Mouse (Mus musculus) heart, embryonic 12.5 days (tissue): Measurements from ENCODE around the gene Scd1. TPM values are rescaled to one million over a fixed set of nuclear protein-coding genes. Genes with fewer than 3 reads are reported as not detected.

Experiments used
- ATAC-seq: fragments of 200-750 bp; cut with Nextera tagmentation; 2 replicates; pipeline ENCODE4 v1.8.0; 2017; ENCODE audit warnings: moderate TSS enrichment, moderate library complexity; ENCODE audit not compliant: insufficient number of reproducible peaks, low FRiP score
- H3K27ac ChIP-seq: fragments of 300-500 bp; sonication (generic); 2 replicates; pipeline ENCODE4 v1.5.1; 2016; ENCODE audit warnings: mild to moderate bottlenecking, moderate library complexity; ENCODE audit not compliant: poor library complexity, severe bottlenecking
- H3K27me3 ChIP-seq: fragments of 300-500 bp; sonication (generic); replicated peaks from 2 replicates; pipeline ENCODE4 v1.6.1; 2016; ENCODE audit warnings: mild to moderate bottlenecking, moderate library complexity
- H3K36me3 ChIP-seq: fragments of 300-500 bp; sonication (generic); 2 replicates; pipeline ENCODE4 v1.6.1; 2016; ENCODE audit warnings: mild to moderate bottlenecking, moderate library complexity
- H3K4me1 ChIP-seq: fragments of 300-500 bp; sonication (generic); replicated peaks from 2 replicates; pipeline ENCODE4 v1.6.1; 2016; ENCODE audit warnings: mild to moderate bottlenecking
- H3K4me2 ChIP-seq: fragments of 300-500 bp; sonication (generic); 2 replicates; pipeline ENCODE4 v1.6.1; 2016; ENCODE audit warnings: mild to moderate bottlenecking, moderate library complexity
- H3K4me3 ChIP-seq: fragments of 300-500 bp; sonication (generic); 2 replicates; pipeline ENCODE4 v1.5.1; 2016; ENCODE audit warnings: mild to moderate bottlenecking
- H3K9ac ChIP-seq: fragments of 300-500 bp; sonication (generic); 2 replicates; pipeline ENCODE4 v1.6.1; 2016; ENCODE audit warnings: mild to moderate bottlenecking, moderate library complexity
- H3K9me3 ChIP-seq: fragments of 300-500 bp; sonication (generic); replicated peaks from 2 replicates; pipeline ENCODE4 v1.6.1; 2016; ENCODE audit warnings: mild to moderate bottlenecking, moderate library complexity
- WGBS: fragments of 180-500 bp; shearing (Covaris S2); methylation state at CpG from one replicate; pipeline ENCODE4 v1.1.7; 2016; 5-methylcytosine and 5-hydroxymethylcytosine counted together
- polyA plus RNA-seq: library from polyadenylated mRNA; unstranded; fragments of >200 nt; fragmentation: Nextera tagmentation; extraction: Ambion mirVana; gene quantifications from 2 replicates; pipeline ENCODE4 v1.2.1, GENCODE M21; 2016

Scd1 gene
- polyA plus RNA-seq, 1 experiment from 2014 or later: 1.1 TPM

GRCm38 (mm10) chr19:44418945-44419344, 11.3 kb upstream of the Scd1 start:
- H3K4me1 ChIP-seq: no peaks in the 10 kb centered on the region
- no peaks in the 10 kb centered on the region for H3K36me3 ChIP-seq
- H3K9ac ChIP-seq: no peak overlapping the region
- no peaks in the 10 kb centered on the region for H3K9me3 ChIP-seq
- H3K27ac ChIP-seq: no peak overlapping the region
- H3K4me2 ChIP-seq: no peak overlapping the region
- no peak for ATAC-seq
- H3K27me3 ChIP-seq: peaks cover 43% of the 10 kb centered on the region
- WGBS: 16% methylated on average over 4 of the region's 4 CpGs
- H3K4me3 ChIP-seq: no peak overlapping the region

GRCm38 (mm10) chr19:44418544-44418943, 10.9 kb upstream of the Scd1 start:
- Histone ChIP-seq H3K9ac (no peak overlapping the region), H3K27ac (no peak overlapping the region), H3K27me3 (peaks cover 43% of the 10 kb centered on the region), H3K9me3 (no peaks in the 10 kb centered on the region), H3K4me3 (no peak overlapping the region), H3K4me2 (no peak overlapping the region), H3K36me3 (no peaks in the 10 kb centered on the region), H3K4me1 (no peaks in the 10 kb centered on the region)
- 60% methylated on average over 9 of the region's 9 CpGs for WGBS
- no peak for ATAC-seq

- Histone ChIP-seq H3K9me3 (no peaks in the 10 kb centered on the region), H3K4me3 (no peak overlapping the region), H3K36me3 (no peaks in the 10 kb centered on the region), H3K9ac (no peak overlapping the region), H3K27ac (no peak overlapping the region), H3K4me1 (no peaks in the 10 kb centered on the region), H3K27me3 (peaks cover 40% of the 10 kb centered on the region), H3K4me2 (no peak overlapping the region)
- no peak for ATAC-seq
- WGBS: 83% methylated on average over 5 of the region's 5 CpGs
Observed at GRCm38 (mm10) chr19:44418061-44418460, 10.4 kb upstream of the Scd1 start.

GRCm38 (mm10) chr19:44417448-44417847, 9.8 kb upstream of the Scd1 start:
- ATAC-seq: no peak
- 52% methylated on average over 4 of the region's 4 CpGs for WGBS
- no peaks in the 10 kb centered on the region for H3K9me3 ChIP-seq

GRCm38 (mm10) chr19:44416240-44416639, 8.6 kb upstream of the Scd1 start:
- Histone ChIP-seq H3K4me3 (no peak overlapping the region), H3K36me3 (no peaks in the 10 kb centered on the region), H3K4me2 (no peak overlapping the region), H3K9ac (no peak overlapping the region), H3K27me3 (peaks cover 39% of the 10 kb centered on the region), H3K4me1 (no peaks in the 10 kb centered on the region), H3K27ac (no peak overlapping the region), H3K9me3 (no peaks in the 10 kb centered on the region)
- 71% methylated on average over 5 of the region's 5 CpGs for WGBS
- ATAC-seq: no peak

More at GRCm38 (mm10) chr19:44417448-44417847, 9.8 kb upstream of the Scd1 start:
- Histone ChIP-seq H3K4me1 (no peaks in the 10 kb centered on the region), H3K27me3 (peaks cover 39% of the 10 kb centered on the region), H3K4me2 (no peak overlapping the region), H3K27ac (no peak overlapping the region), H3K9ac (no peak overlapping the region), H3K36me3 (no peaks in the 10 kb centered on the region), H3K4me3 (no peak overlapping the region)

GRCm38 (mm10) chr19:44415464-44415863, 7.8 kb upstream of the Scd1 start:
- Histone ChIP-seq H3K4me3 (no peak overlapping the region), H3K9me3 (no peaks in the 10 kb centered on the region), H3K4me1 (no peaks in the 10 kb centered on the region), H3K27me3 (peaks cover 39% of the 10 kb centered on the region), H3K36me3 (no peaks in the 10 kb centered on the region), H3K4me2 (no peak overlapping the region), H3K9ac (no peak overlapping the region), H3K27ac (no peak overlapping the region)
- 71% methylated on average over 5 of the region's 5 CpGs for WGBS
- no peak for ATAC-seq

- Histone ChIP-seq H3K9me3 (no peaks in the 10 kb centered on the region), H3K36me3 (no peaks in the 10 kb centered on the region), H3K9ac (no peak overlapping the region), H3K4me2 (no peak overlapping the region), H3K27ac (no peak overlapping the region), H3K4me1 (peaks cover 9% of the 10 kb centered on the region; the same call in 1 of the 2 replicates), H3K4me3 (no peak overlapping the region), H3K27me3 (peaks cover 34% of the 10 kb centered on the region)
- WGBS: 90% methylated on average over 20 of the region's 20 CpGs
- ATAC-seq: no peak
Observed at GRCm38 (mm10) chr19:44410269-44410992, 2.8 kb upstream of the Scd1 start.

- Histone ChIP-seq H3K9me3 (no peaks in the 10 kb centered on the region), H3K4me1 (peaks cover 9% of the 10 kb centered on the region; the same call in 1 of the 2 replicates), H3K9ac (peak overlapping the region; percentile 26; the same call in 1 of the 2 replicates), H3K4me2 (peak overlapping the region; percentile 81), H3K27me3 (peaks cover 24% of the 10 kb centered on the region), H3K27ac (no peak overlapping the region), H3K4me3 (peak overlapping the region; percentile 47), H3K36me3 (no peaks in the 10 kb centered on the region)
- no peak for ATAC-seq
- 67% methylated on average over 4 of the region's 4 CpGs for WGBS
Observed at GRCm38 (mm10) chr19:44408595-44408994, 916 bp upstream of the Scd1 start.

- peak; percentile 73 for ATAC-seq
- H3K27ac ChIP-seq: no peak overlapping the region
Observed at GRCm38 (mm10) chr19:44408223-44408545, 505 bp upstream of the Scd1 start.

GRCm38 (mm10) chr19:44403546-44403945, 4.1 kb downstream of the Scd1 start:
- Histone ChIP-seq H3K27ac (no peak overlapping the region), H3K36me3 (no peaks in the 10 kb centered on the region), H3K9ac (no peak overlapping the region), H3K4me1 (peaks cover 9% of the 10 kb centered on the region; the same call in 1 of the 2 replicates), H3K27me3 (peaks cover 17% of the 10 kb centered on the region), H3K4me3 (no peak overlapping the region), H3K9me3 (no peaks in the 10 kb centered on the region), H3K4me2 (no peak overlapping the region)
- 75% methylated on average over 6 of the region's 6 CpGs for WGBS
- no peak for ATAC-seq

More at GRCm38 (mm10) chr19:44408223-44408545, 505 bp upstream of the Scd1 start:
- H3K4me3 ChIP-seq: peak overlapping the region; percentile 47
- WGBS: 0% methylated on average over 14 of the region's 14 CpGs
- peaks cover 9% of the 10 kb centered on the region; the same call in 1 of the 2 replicates for H3K4me1 ChIP-seq
- H3K27me3 ChIP-seq: peaks cover 24% of the 10 kb centered on the region
- no peaks in the 10 kb centered on the region for H3K36me3 ChIP-seq
- H3K4me2 ChIP-seq: peak overlapping the region; percentile 81
- H3K9ac ChIP-seq: peak overlapping the region; percentile 26
- H3K9me3 ChIP-seq: no peaks in the 10 kb centered on the region

- WGBS: 76% methylated on average over 8 of the region's 8 CpGs
- ATAC-seq: no peak
Observed at GRCm38 (mm10) chr19:44400484-44401197, 7.0 kb downstream of the Scd1 start.

More at GRCm38 (mm10) chr19:44400484-44401197, 7.0 kb downstream of the Scd1 start:
- Histone ChIP-seq H3K4me2 (no peak overlapping the region), H3K4me3 (no peak overlapping the region), H3K9ac (no peak overlapping the region), H3K27ac (no peak overlapping the region), H3K4me1 (no peaks in the 10 kb centered on the region), H3K36me3 (no peaks in the 10 kb centered on the region), H3K27me3 (peaks cover 5% of the 10 kb centered on the region), H3K9me3 (no peaks in the 10 kb centered on the region)
